24 mouse cellular contexts compared by ENCODE assay signal in genomic region chr12:32006391-32006929, GRCm38 (mm10). TPM values are rescaled to one million over a fixed set of nuclear protein-coding genes. Genes with fewer than 3 reads are reported as not detected.
DNase-seq lines count a peak whose midpoint lies in the region; ATAC-seq and TF ChIP-seq lines count a peak whose summit lies in the region.
"Had no signal": no experiment of that assay in that cellular context is flagged by ENCODE, and none has a peak within 500 bp of the region (broad histone marks: within the 10 kb centered on the region; RNA-seq: fewer than 3 reads in every experiment).

No protein-coding gene starts in this region.

- H3K4me2 ChIP-seq in liver, embryonic 11.5 days, result no peak overlapping the region
- H3K4me2 ChIP-seq in liver, postnatal 0 days (ENCODE audit: low read depth, low read length), result no peak overlapping the region
- H3K4me2 ChIP-seq in hindbrain, embryonic 11.5 days (replicated peaks; ENCODE audit: low read depth, low read length), result no peak overlapping the region
- H3K4me2 ChIP-seq: embryonic facial prominence, embryonic 15.5 days; forebrain, embryonic 15.5 days; hindbrain, embryonic 13.5 days had no signal

- H3K36me3 ChIP-seq in liver, embryonic 11.5 days (ENCODE audit: control insufficient read depth, insufficient read depth, low read length), result no peaks in the 10 kb centered on the region
- no peaks in the 10 kb centered on the region for H3K36me3 ChIP-seq in liver, postnatal 0 days (replicated peaks; ENCODE audit: insufficient read depth, low read length)
- H3K36me3 ChIP-seq in hindbrain, embryonic 11.5 days (ENCODE audit: control insufficient read depth, insufficient read depth, low read length), result no peaks in the 10 kb centered on the region
- H3K36me3 ChIP-seq: embryonic facial prominence, embryonic 15.5 days; forebrain, embryonic 10.5 days; forebrain, embryonic 15.5 days had no signal

- H3K4me3 ChIP-seq in liver, embryonic 11.5 days (ENCODE audit: low read depth, low read length), result no peak overlapping the region
- H3K4me3 ChIP-seq in liver, postnatal 0 days (ENCODE audit: low read depth, low read length), result no peak overlapping the region
- no peak overlapping the region for H3K4me3 ChIP-seq in hindbrain, embryonic 11.5 days (ENCODE audit: low read depth, low read length)
- H3K4me3 ChIP-seq: embryonic facial prominence, embryonic 15.5 days; erythroblast, embryonic 14.5 days; forebrain, embryonic 10.5 days; forebrain, embryonic 15.5 days; heart, embryonic 10.5 days; hindbrain, embryonic 13.5 days had no signal

- peak; percentile 20 for DNase-seq in liver, embryonic 11.5 days (ENCODE audit: low spot score)
- no peak for DNase-seq in liver, postnatal 0 days
- DNase-seq in CD4-positive helper T cell, adult 2 months (ENCODE audit: low read depth, low spot score), result peak; percentile 44
- peak; percentile 54 for DNase-seq in naive thymus-derived CD4-positive, alpha-beta T cell, adult 2 months (ENCODE audit: low read depth)
- no peak for DNase-seq in lung, postnatal 25 days (ENCODE audit: low spot score)
- no peak for DNase-seq in hindbrain, embryonic 11.5 days (ENCODE audit: low spot score)
- DNase-seq in layer of hippocampus, adult 18-20 months (ENCODE audit: low spot score in 2 of 2), result no peak
- DNase-seq: adrenal gland, adult 2 months; adrenal gland, postnatal 25 days; cerebellum, adult 2 months; cerebellum, postnatal 10 days; embryo, embryonic 11 days; heart, adult 18-20 months; heart, postnatal 10 days; heart, postnatal 4 days had no signal

- 87% methylated on average over 10 of the region's 10 CpGs for WGBS in liver, embryonic 11.5 days
- WGBS in liver, postnatal 0 days (ENCODE audit: insufficient replicate concordance), result 82% methylated on average over 10 of the region's 10 CpGs
- WGBS in hindbrain, embryonic 11.5 days, result 90% methylated on average over 10 of the region's 10 CpGs

- no peak for TF ChIP-seq EP300 in liver, postnatal 0 days (IDR thresholded peaks at IDR 0.05; ENCODE audit: low read depth)

- no peaks in the 10 kb centered on the region for H3K27me3 ChIP-seq in liver, embryonic 11.5 days (replicated peaks; ENCODE audit: control insufficient read depth, insufficient read depth, low read length)
- no peaks in the 10 kb centered on the region for H3K27me3 ChIP-seq in liver, postnatal 0 days (ENCODE audit: insufficient read depth, low read length)
- no peaks in the 10 kb centered on the region for H3K27me3 ChIP-seq in hindbrain, embryonic 11.5 days (ENCODE audit: control insufficient read depth, insufficient read depth, low read length)
- H3K27me3 ChIP-seq: embryonic facial prominence, embryonic 15.5 days; forebrain, embryonic 15.5 days; hindbrain, embryonic 13.5 days; Patski had no signal

- H3K27ac ChIP-seq in liver, embryonic 11.5 days (ENCODE audit: low read depth, low read length), result no peak overlapping the region
- no peak overlapping the region for H3K27ac ChIP-seq in liver, postnatal 0 days (ENCODE audit: low read depth)
- H3K27ac ChIP-seq in hindbrain, embryonic 11.5 days (ENCODE audit: low read depth, low read length), result no peak overlapping the region
- H3K27ac ChIP-seq: embryonic facial prominence, embryonic 15.5 days; forebrain, embryonic 10.5 days; forebrain, embryonic 15.5 days; heart, embryonic 10.5 days; hindbrain, embryonic 13.5 days; hindbrain, postnatal 0 days had no signal

- no peak for ATAC-seq in liver, embryonic 11.5 days (replicated peaks; ENCODE audit: low FRiP score)
- no peak for ATAC-seq in liver, postnatal 0 days
- peak; percentile 89 for ATAC-seq in activated CD4-positive, CD25-positive, alpha-beta regulatory T cell, adult 4 months
- ATAC-seq in hindbrain, embryonic 11.5 days (ENCODE audit: low FRiP score), result no peak
- ATAC-seq: forebrain, embryonic 15.5 days; hindbrain, postnatal 0 days; Patski had no signal

- no peak overlapping the region for H3K9ac ChIP-seq in liver, embryonic 11.5 days (ENCODE audit: low read depth, low read length)
- H3K9ac ChIP-seq in liver, postnatal 0 days (replicated peaks), result no peak overlapping the region
- no peak overlapping the region for H3K9ac ChIP-seq in hindbrain, embryonic 11.5 days (ENCODE audit: low read depth, low read length)
- H3K9ac ChIP-seq: embryonic facial prominence, embryonic 15.5 days; forebrain, embryonic 15.5 days; hindbrain, embryonic 13.5 days had no signal

- no peaks in the 10 kb centered on the region for H3K9me3 ChIP-seq in liver, embryonic 11.5 days (ENCODE audit: control insufficient read depth, low read length)
- H3K9me3 ChIP-seq in liver, postnatal 0 days (ENCODE audit: low read length), result no peaks in the 10 kb centered on the region
- H3K9me3 ChIP-seq in hindbrain, embryonic 11.5 days (ENCODE audit: control insufficient read depth, low read length), result no peaks in the 10 kb centered on the region; the same call in 1 of the 2 replicates
- H3K9me3 ChIP-seq: embryonic facial prominence, embryonic 15.5 days; forebrain, embryonic 15.5 days; heart, embryonic 10.5 days had no signal

- no peak for TF ChIP-seq CTCF in liver, postnatal 0 days (IDR thresholded peaks at IDR 0.05; ENCODE audit: low read depth)

- H3K4me1 ChIP-seq in liver, embryonic 11.5 days (replicated peaks; ENCODE audit: control insufficient read depth, insufficient read depth, low read length), result peaks cover 12% of the 10 kb centered on the region
- H3K4me1 ChIP-seq in liver, postnatal 0 days (ENCODE audit: insufficient read depth), result peaks cover 17% of the 10 kb centered on the region
- no peaks in the 10 kb centered on the region for H3K4me1 ChIP-seq in hindbrain, embryonic 11.5 days (replicated peaks; ENCODE audit: control insufficient read depth, insufficient read depth, low read length)
- H3K4me1 ChIP-seq: embryonic facial prominence, embryonic 15.5 days; forebrain, embryonic 15.5 days; hindbrain, embryonic 13.5 days had no signal

RNA-seq across cellular contexts. Expression of gene Prkar2b, which starts 54.6 kb away (rescaled TPM):
- polyA plus RNA-seq in liver, embryonic 11.5 days (2014; fragmentation: Nextera tagmentation; extraction: Ambion mirVana), result 103 and 123 TPM in 2 replicates
- polyA plus RNA-seq in liver, postnatal 0 days (2015; fragmentation: Nextera tagmentation; extraction: Ambion mirVana), result 34.0 and 34.6 TPM in 2 replicates
- 1 to 10 TPM in 1 of 2 experiments, under 1 TPM in 1; 0.68 to 1.2 TPM for polyA plus RNA-seq in activated CD4-positive, CD25-positive, alpha-beta regulatory T cell, adult 4 months (2017; shearing (Covaris generic))
- polyA plus RNA-seq in hindbrain, embryonic 11.5 days (2014; fragmentation: Nextera tagmentation; extraction: Ambion mirVana), result 75.5 and 80.6 TPM in 2 replicates
- 10 to 100 TPM; 30.7 to 33.6 TPM for total RNA-seq in layer of hippocampus, adult 18-20 months (2021)

RNA-seq across cellular contexts. Expression of gene Hbp1, which starts 56.1 kb away (rescaled TPM):
- polyA plus RNA-seq in liver, embryonic 11.5 days (2014; fragmentation: Nextera tagmentation; extraction: Ambion mirVana), result 51.3 and 57.5 TPM in 2 replicates
- polyA plus RNA-seq in liver, postnatal 0 days (2015; fragmentation: Nextera tagmentation; extraction: Ambion mirVana), result 47.3 and 50.1 TPM in 2 replicates
- polyA plus RNA-seq in activated CD4-positive, CD25-positive, alpha-beta regulatory T cell, adult 4 months (2017; shearing (Covaris generic)), result 100 to 1,000 TPM in 1 of 2 experiments, 10 to 100 TPM in 1; 96.5 to 144 TPM
- 102 and 104 TPM in 2 replicates for polyA plus RNA-seq in hindbrain, embryonic 11.5 days (2014; fragmentation: Nextera tagmentation; extraction: Ambion mirVana)
- 10 to 100 TPM; 25.6 to 25.8 TPM for total RNA-seq in layer of hippocampus, adult 18-20 months (2021)

Comparison
In these comparisons a context has a peak if more than half of its experiments do, and no peak if none do; other contexts are left out.
1. DNase-seq: peak in liver, embryonic 11.5 days (single experiment), CD4-positive helper T cell, adult 2 months (single experiment) and naive thymus-derived CD4-positive, alpha-beta T cell, adult 2 months (single experiment); none in liver, postnatal 0 days (single experiment), lung, postnatal 25 days (single experiment), hindbrain, embryonic 11.5 days (single experiment) and layer of hippocampus, adult 18-20 months (0 of 2).
2. RNA of gene Prkar2b, which starts 54.6 kb away (polyA plus RNA-seq): 103 to 123 TPM in liver, embryonic 11.5 days, 75.5 to 80.6 TPM in hindbrain, embryonic 11.5 days and 34.0 to 34.6 TPM in liver, postnatal 0 days; 0.68 to 1.2 TPM in activated CD4-positive, CD25-positive, alpha-beta regulatory T cell, adult 4 months; every median in the first group is over 10 times any median in the second.